Mouse (Mus musculus): ENCODE data around the gene Tgm3.

Gene Tgm3

DNA sequence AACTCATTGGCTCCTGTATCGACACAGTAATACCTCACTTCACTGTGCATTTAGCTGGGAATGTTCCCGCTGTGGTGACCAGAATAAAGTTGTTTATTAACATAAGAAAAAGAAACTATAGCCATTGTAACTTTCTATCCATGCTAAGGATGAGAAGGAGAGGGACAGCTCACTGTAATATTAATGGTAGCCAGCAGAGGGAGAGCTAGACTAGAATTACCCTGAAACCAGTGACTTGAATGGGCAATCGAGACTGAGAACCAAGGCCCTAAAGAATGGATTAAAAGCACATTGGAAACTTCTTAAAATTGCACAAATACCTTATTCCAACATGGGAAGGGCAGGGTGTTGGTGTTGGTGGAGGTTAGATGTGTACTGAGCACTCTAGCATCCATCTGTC lies 56.1 kb downstream of the Tgm3 start:
- in situ Hi-C loops (cut with MboI, MseI): no loop called here

DNA sequence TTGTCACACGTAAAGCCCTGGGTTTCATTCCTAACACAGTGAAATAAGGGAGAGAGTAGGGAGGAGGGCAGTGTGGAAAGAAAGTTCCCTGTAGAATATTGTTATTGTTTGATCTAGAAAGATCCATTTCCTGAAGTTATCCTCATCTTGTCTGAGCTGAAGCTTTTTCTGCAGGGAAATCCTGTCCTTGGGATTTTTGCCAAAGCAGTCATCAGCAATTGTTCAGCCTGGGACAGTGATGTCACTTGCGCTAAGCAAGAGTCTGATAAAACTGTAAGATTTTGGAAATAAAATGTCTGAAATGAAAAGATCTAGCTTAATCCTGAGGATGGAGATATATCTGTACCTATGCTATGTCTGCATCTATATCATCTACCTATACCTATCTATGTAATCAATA lies 58.2 kb downstream of the Tgm3 start:
- in situ Hi-C loops (cut with MboI, MseI): loop anchor here (5.0 kb wide), 1 partner anchor 177 kb away; no protein-coding TSS in a partner anchor
